Mouse (Mus musculus) liver, embryonic 16.5 days (tissue): ENCODE data around the gene Mamdc2. TPM values are rescaled to one million over a fixed set of nuclear protein-coding genes. Genes with fewer than 3 reads are reported as not detected.

Experiments
- ATAC-seq: fragments of 200-750 bp; cut with Nextera tagmentation; 2 replicates; pipeline ENCODE4 v1.8.0; 2017; ENCODE audit warnings: low read depth, mild to moderate bottlenecking, moderate number of reproducible peaks, moderate library complexity
- H3K27ac ChIP-seq: fragments of 300-500 bp; sonication (generic); 2 replicates; pipeline ENCODE4 v1.5.1; 2014; ENCODE audit warnings: mild to moderate bottlenecking, low read length
- H3K27me3 ChIP-seq: fragments of 300-500 bp; sonication (generic); 2 replicates; pipeline ENCODE4 v1.6.1; 2014; ENCODE audit warnings: low read depth, low read length, mixed read lengths; ENCODE audit not compliant: control insufficient read depth, insufficient read depth
- H3K36me3 ChIP-seq: fragments of 300-500 bp; sonication (generic); 2 replicates; pipeline ENCODE4 v1.6.1; 2014; ENCODE audit warnings: mild to moderate bottlenecking; ENCODE audit not compliant: control insufficient read depth, insufficient read depth
- H3K4me1 ChIP-seq: fragments of 300-500 bp; sonication (generic); 2 replicates; pipeline ENCODE4 v1.6.1; 2014; ENCODE audit warnings: low read depth, low read length, mixed read lengths; ENCODE audit not compliant: control insufficient read depth
- H3K4me2 ChIP-seq: fragments of 300-500 bp; sonication (generic); 2 replicates; pipeline ENCODE4 v1.6.1; 2014; ENCODE audit warnings: low read depth, low read length, mixed read lengths
- H3K4me3 ChIP-seq: fragments of 300-500 bp; sonication (generic); 2 replicates; pipeline ENCODE4 v1.5.1; 2014; ENCODE audit warnings: low read depth, mild to moderate bottlenecking, low read length
- H3K9ac ChIP-seq: fragments of 300-500 bp; sonication (generic); 2 replicates; pipeline ENCODE4 v1.6.1; 2014; ENCODE audit warnings: low read depth, low read length
- H3K9me3 ChIP-seq: fragments of 300-500 bp; sonication (generic); replicated peaks from 2 replicates; pipeline ENCODE4 v1.6.1; 2016; ENCODE audit warnings: low read length; ENCODE audit not compliant: control insufficient read depth
- WGBS: fragments of 180-500 bp; shearing (Covaris S2); extraction: QIAGEN DNeasy Blood & Tissue Kit; methylation state at CpG from one replicate; pipeline ENCODE4 v1.1.7; 2014; ENCODE audit not compliant: insufficient replicate concordance; 5-methylcytosine and 5-hydroxymethylcytosine counted together
- polyA plus RNA-seq: library from polyadenylated mRNA; unstranded; fragments of >200 nt; fragmentation: Nextera tagmentation; extraction: Ambion mirVana; gene quantifications from 2 replicates; pipeline ENCODE4 v1.2.1, GENCODE M21; 2015

Gene Mamdc2
- polyA plus RNA-seq, 1 experiment from 2014 or later: 0.46 TPM

- Histone ChIP-seq H3K27ac (no peak overlapping the region), H3K27me3 (no peaks in the 10 kb centered on the region), H3K4me2 (no peak overlapping the region), H3K36me3 (no peaks in the 10 kb centered on the region), H3K9ac (no peak overlapping the region), H3K4me3 (no peak overlapping the region), H3K4me1 (no peaks in the 10 kb centered on the region), H3K9me3 (no peaks in the 10 kb centered on the region)
- WGBS: 48% methylated on average over 11 of the region's 11 CpGs
- no peak for ATAC-seq
Observed at GRCm38 (mm10) chr19:23376536-23377201, 71.6 kb downstream of the Mamdc2 start.

DNA sequence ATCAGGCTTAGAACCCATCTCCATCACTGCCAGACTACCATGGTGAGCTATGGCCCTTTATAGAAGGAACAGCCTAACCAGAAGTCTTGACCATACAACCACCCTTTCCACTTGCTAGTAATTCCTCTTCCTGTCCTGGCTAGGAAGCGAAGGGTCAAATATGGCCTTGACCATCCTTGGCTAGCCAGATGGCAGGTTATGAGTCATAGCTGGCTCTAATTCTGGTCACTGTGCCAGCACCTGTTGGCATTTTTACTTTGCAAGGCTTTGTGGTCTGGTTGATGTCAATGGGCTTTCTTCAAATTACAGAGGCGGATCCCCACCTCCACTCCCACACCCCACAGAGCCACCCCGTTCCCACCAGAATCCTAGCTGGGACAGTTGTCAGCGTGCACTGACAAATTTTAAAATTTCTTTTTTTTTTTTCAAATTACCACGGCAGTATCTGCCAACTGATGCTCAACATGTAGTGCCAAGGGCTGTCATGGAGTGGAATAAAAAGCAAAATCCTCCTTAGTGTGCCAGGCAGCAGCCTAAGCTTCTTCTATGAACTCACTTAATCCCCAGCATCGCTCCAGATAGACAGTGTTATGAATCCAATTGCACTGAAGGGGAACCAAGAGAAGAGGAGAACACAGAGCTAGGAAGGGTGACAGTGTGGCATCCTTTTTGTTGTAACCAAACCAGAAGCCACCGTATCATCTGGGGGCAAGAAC is 73.1 kb downstream of the Mamdc2 start:
- no peak overlapping the region for H3K27ac ChIP-seq
- H3K9ac ChIP-seq: no peak overlapping the region
- no peak for ATAC-seq
- H3K9me3 ChIP-seq: no peaks in the 10 kb centered on the region
- no peak overlapping the region for H3K4me2 ChIP-seq
- H3K27me3 ChIP-seq: no peaks in the 10 kb centered on the region
- H3K4me1 ChIP-seq: no peaks in the 10 kb centered on the region
- WGBS: 63% methylated on average over 7 of the region's 7 CpGs
- H3K36me3 ChIP-seq: no peaks in the 10 kb centered on the region
- no peak overlapping the region for H3K4me3 ChIP-seq

DNA sequence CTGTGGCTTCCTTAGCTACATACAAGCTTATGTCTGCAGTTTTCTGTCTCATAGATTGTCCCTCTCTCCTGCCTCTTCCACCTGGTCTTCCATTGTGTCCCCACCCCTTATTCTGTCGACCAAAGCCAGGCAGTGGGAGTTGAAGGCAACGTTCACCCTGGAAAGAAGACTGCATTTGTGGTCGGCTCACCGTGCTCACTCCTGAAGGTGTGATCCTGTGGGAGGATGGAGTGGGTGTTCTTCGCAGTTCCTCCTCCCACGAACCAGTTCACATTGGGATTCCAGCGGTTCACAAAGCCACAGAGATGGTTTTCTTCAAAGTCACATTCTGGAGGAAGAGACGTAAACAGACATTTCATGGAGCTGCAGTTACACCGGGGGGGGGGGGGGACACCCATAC is 74.5 kb downstream of the Mamdc2 start:
- no peaks in the 10 kb centered on the region for H3K27me3 ChIP-seq
- H3K9ac ChIP-seq: no peak overlapping the region
- no peak for ATAC-seq
- H3K27ac ChIP-seq: no peak overlapping the region
- H3K36me3 ChIP-seq: no peaks in the 10 kb centered on the region
- 60% methylated on average over 9 of the region's 9 CpGs for WGBS
- H3K4me1 ChIP-seq: no peaks in the 10 kb centered on the region
- no peak overlapping the region for H3K4me3 ChIP-seq
- no peaks in the 10 kb centered on the region for H3K9me3 ChIP-seq
- H3K4me2 ChIP-seq: no peak overlapping the region

DNA sequence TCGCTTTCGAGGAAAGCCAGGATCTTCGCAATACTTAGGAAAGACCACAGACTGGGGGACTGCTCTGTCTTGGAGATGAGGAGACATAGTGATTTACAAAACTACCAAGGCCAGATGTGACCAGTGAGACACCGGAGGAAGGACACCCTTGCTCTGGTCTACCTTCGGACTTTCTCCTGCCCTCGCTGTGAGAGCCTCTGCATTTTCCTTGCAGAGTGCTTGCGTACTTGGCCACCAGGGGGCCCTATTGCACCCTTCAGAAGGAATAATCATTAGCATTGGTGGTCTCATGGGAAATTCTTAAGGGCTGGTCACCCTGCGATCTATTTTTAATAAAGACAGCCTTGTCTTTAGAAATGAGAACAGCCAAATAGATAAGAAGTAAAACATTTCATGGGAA is 75.0 kb downstream of the Mamdc2 start:
- Histone ChIP-seq H3K9ac (no peak overlapping the region), H3K27ac (no peak overlapping the region), H3K36me3 (no peaks in the 10 kb centered on the region), H3K4me3 (no peak overlapping the region), H3K27me3 (no peaks in the 10 kb centered on the region), H3K9me3 (no peaks in the 10 kb centered on the region), H3K4me1 (no peaks in the 10 kb centered on the region), H3K4me2 (no peak overlapping the region)
- ATAC-seq: no peak
- WGBS: 38% methylated on average over 8 of the region's 8 CpGs

- Histone ChIP-seq H3K4me3 (no peak overlapping the region), H3K27me3 (no peaks in the 10 kb centered on the region), H3K4me1 (no peaks in the 10 kb centered on the region), H3K36me3 (no peaks in the 10 kb centered on the region), H3K9ac (no peak overlapping the region), H3K27ac (no peak overlapping the region), H3K4me2 (no peak overlapping the region), H3K9me3 (no peaks in the 10 kb centered on the region)
- 61% methylated on average over 4 of the region's 4 CpGs for WGBS
- ATAC-seq: no peak
Observed at GRCm38 (mm10) chr19:23369275-23369674, 79.0 kb downstream of the Mamdc2 start.

DNA sequence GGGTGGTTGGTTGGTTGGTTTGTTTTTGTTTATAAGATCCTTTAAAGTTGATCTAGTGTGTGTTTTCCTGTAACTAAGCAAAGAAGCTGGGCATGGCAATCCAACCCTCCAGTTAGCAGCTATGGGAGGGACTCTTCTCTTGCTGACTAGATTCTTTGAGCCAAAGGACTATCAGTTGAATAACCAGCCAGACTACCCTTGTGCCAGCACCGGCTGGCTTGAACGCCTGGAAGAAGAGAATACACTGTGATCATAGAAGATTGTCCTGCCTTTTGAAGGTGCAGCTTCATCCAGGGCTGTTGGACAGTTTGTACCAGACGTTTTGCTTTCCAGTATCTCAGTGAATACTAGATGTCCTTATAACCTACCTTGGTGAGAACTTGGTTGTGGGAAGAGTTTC is 86.2 kb downstream of the Mamdc2 start:
- H3K27me3 ChIP-seq: no peaks in the 10 kb centered on the region
- no peak overlapping the region for H3K9ac ChIP-seq
- H3K4me2 ChIP-seq: no peak overlapping the region
- H3K4me1 ChIP-seq: no peaks in the 10 kb centered on the region
- H3K36me3 ChIP-seq: no peaks in the 10 kb centered on the region
- H3K27ac ChIP-seq: no peak overlapping the region
- ATAC-seq: no peak
- 64% methylated on average over 3 of the region's 3 CpGs for WGBS
- H3K9me3 ChIP-seq: no peaks in the 10 kb centered on the region
- no peak overlapping the region for H3K4me3 ChIP-seq

GRCm38 (mm10) chr19:23361124-23361523 is 87.1 kb downstream of the Mamdc2 start:
- ATAC-seq: no peak
- Histone ChIP-seq H3K36me3 (no peaks in the 10 kb centered on the region), H3K27ac (no peak overlapping the region), H3K4me2 (no peak overlapping the region), H3K9ac (no peak overlapping the region), H3K9me3 (no peaks in the 10 kb centered on the region), H3K4me3 (no peak overlapping the region), H3K4me1 (no peaks in the 10 kb centered on the region), H3K27me3 (no peaks in the 10 kb centered on the region)
- WGBS: 56% methylated on average over 4 of the region's 4 CpGs

DNA sequence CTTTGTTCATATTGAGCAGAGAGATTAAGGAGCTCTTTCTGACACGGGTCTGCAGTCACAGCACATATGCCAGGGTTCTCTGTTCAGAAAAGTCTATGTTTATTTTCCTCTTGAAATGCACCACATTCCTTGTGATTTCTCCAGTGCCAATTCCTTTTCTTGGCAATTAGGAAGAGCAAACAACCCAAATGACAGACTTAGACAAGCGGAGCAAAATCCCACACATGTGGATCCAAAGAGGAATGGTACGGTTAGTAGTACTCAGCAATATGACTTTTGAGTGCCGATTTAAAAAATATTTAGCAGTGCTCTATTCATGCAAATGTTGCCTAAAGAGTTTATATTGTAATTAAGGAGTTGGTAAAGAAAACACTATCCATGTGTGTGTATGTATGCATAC is 87.7 kb downstream of the Mamdc2 start:
- Histone ChIP-seq H3K4me3 (no peak overlapping the region), H3K9me3 (no peaks in the 10 kb centered on the region), H3K9ac (no peak overlapping the region), H3K27me3 (no peaks in the 10 kb centered on the region), H3K4me1 (no peaks in the 10 kb centered on the region), H3K27ac (no peak overlapping the region), H3K4me2 (no peak overlapping the region), H3K36me3 (no peaks in the 10 kb centered on the region)
- WGBS: 72% methylated on average over 4 of the region's 4 CpGs
- ATAC-seq: no peak

- ATAC-seq: no peak
- H3K27ac ChIP-seq: no peak overlapping the region
Observed at GRCm38 (mm10) chr19:23357253-23357652, 91.0 kb downstream of the Mamdc2 start.

More at GRCm38 (mm10) chr19:23357253-23357652, 91.0 kb downstream of the Mamdc2 start:
- Histone ChIP-seq H3K9me3 (no peaks in the 10 kb centered on the region), H3K27me3 (no peaks in the 10 kb centered on the region), H3K9ac (no peak overlapping the region), H3K4me3 (no peak overlapping the region), H3K4me1 (no peaks in the 10 kb centered on the region), H3K36me3 (no peaks in the 10 kb centered on the region), H3K4me2 (no peak overlapping the region)
- 71% methylated on average over 5 of the region's 5 CpGs for WGBS
